Comparison of ENCODE assay signal across 12 mouse cellular contexts in the genomic region with DNA sequence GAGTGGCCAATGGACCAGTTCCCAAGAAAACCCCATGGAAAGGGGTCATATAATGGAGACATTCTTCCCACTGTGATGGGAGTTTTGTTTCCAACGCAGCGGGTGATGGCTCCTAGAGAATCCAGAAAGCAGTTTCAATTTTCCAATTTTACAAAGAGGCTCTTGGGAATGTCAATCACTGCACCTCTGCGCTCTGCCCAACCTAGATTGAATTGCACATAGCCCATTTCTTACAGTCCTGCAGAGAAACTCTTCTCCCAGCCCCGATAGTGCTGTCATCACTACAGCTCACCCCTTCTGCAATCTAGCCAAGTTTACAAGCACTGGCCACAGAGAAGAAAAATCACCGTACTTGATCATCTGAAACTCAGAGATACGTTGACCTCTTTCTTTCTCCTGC.
"Had no signal": no experiment of that assay in that cellular context is flagged by ENCODE, and none has a peak within 500 bp of the region (broad histone marks: within the 10 kb centered on the region; RNA-seq: fewer than 3 reads in every experiment).

No protein-coding gene starts in this region.

- DNase-seq: kidney, postnatal 36 days; layer of hippocampus, adult 9-11 months; layer of hippocampus, postnatal 36 days; lung, adult 18-20 months; right cerebral cortex, adult 18-20 months; right cerebral cortex, postnatal 25 days; thymus, postnatal 36 days had no signal

- H3K27ac ChIP-seq: limb, embryonic 13.5 days; liver, embryonic 14.5 days; midbrain, embryonic 12.5 days; neural tube, embryonic 15.5 days had no signal

- H3K27me3 ChIP-seq: midbrain, embryonic 12.5 days; neural tube, embryonic 15.5 days had no signal

- H3K4me2 ChIP-seq: limb, embryonic 13.5 days; midbrain, embryonic 12.5 days; neural tube, embryonic 15.5 days had no signal

- H3K4me1 ChIP-seq: midbrain, embryonic 12.5 days; neural tube, embryonic 15.5 days had no signal

- H3K9me3 ChIP-seq: limb, embryonic 13.5 days; midbrain, embryonic 12.5 days; neural tube, embryonic 15.5 days had no signal

- H3K36me3 ChIP-seq: limb, embryonic 13.5 days; midbrain, embryonic 12.5 days; neural tube, embryonic 15.5 days had no signal

- H3K9ac ChIP-seq: limb, embryonic 13.5 days; liver, embryonic 14.5 days; midbrain, embryonic 12.5 days; neural tube, embryonic 15.5 days had no signal

- H3K4me3 ChIP-seq: limb, embryonic 13.5 days; midbrain, embryonic 12.5 days; myocyte; neural tube, embryonic 15.5 days had no signal
